Mouse (Mus musculus): ENCODE data around the gene Slc29a3. TPM values are rescaled to one million over a fixed set of nuclear protein-coding genes. Genes with fewer than 3 reads are reported as not detected.
"Not testable (repeated sequence)": the region's sequence is repeated elsewhere in the genome, so short reads cannot be mapped to it uniquely, and the experiment has no call there.

The Slc29a3 gene
- polyA plus RNA-seq, 1 experiment from 2014 or later: 4.3 TPM

DNA sequence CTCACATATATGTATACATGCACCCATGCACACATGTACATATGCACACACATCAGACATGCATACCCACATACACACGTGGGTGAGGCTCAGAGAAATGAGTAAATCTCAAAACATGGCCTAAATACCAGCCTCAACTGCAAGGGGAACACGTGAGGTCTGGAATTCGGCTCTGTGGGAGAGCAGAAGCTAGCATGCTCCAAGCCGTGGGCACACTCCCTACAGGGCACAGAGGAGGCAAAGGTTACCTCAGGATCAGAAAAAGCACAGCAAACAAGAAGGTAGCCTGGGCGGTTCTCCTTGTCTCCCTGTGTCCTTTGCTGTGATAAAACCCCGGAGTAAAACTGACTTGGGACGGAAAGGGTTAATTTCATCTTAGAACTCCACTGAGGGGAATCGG, 1.3 kb upstream of the Slc29a3 start:
- Histone ChIP-seq H3K4me3 (ENCODE audit: low read depth, low read length) (no peak overlapping the region), H3K9me3 (ENCODE audit: control insufficient read depth, low read length) (no peaks in the 10 kb centered on the region), H3K4me2 (no peak overlapping the region), H3K9ac (ENCODE audit: low read depth, low read length) (no peak overlapping the region), H3K27ac (ENCODE audit: low read depth, low read length) (no peak overlapping the region), H3K36me3 (ENCODE audit: control insufficient read depth, insufficient read depth, low read length) (no peaks in the 10 kb centered on the region), H3K27me3 (replicated peaks; ENCODE audit: control insufficient read depth, insufficient read depth, low read length) (no peaks in the 10 kb centered on the region; the same call in 1 of the 2 replicates), H3K4me1 (replicated peaks; ENCODE audit: control insufficient read depth, insufficient read depth, low read length) (peaks cover 4% of the 10 kb centered on the region; the same call in 1 of the 2 replicates)
- DNase-seq (ENCODE audit: low spot score) (no peak), ATAC-seq (replicated peaks; ENCODE audit: low FRiP score) (no peak)
- WGBS: 79% methylated on average over 8 of the region's 8 CpGs

DNA sequence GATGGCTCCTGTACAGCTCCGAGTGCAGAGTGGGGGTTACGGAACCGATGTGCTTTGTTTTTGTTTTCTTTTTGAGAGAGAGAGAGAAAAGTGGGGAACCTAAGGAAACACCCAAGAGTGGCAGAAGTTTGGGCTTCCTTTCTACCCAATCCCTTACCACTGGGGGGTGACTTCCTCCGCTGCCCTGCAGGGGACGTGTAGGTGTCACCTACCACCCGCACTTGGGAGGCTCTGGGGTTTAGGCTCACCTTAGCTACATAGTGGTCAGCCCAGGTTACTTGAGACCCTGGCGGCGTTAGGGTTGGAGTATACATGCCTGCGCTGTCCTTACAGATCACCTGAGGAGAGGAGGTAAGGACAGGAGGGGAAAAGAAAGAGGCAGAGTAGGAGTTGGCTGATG, 667 bp upstream of the Slc29a3 start:
- Histone ChIP-seq H3K9me3 (ENCODE audit: control insufficient read depth, low read length) (no peaks in the 10 kb centered on the region), H3K4me2 (peak overlapping the region; percentile 93), H3K36me3 (ENCODE audit: control insufficient read depth, insufficient read depth, low read length) (no peaks in the 10 kb centered on the region), H3K27ac (ENCODE audit: low read depth, low read length) (no peak overlapping the region), H3K4me3 (ENCODE audit: low read depth, low read length) (no peak overlapping the region; the same call in 1 of the 2 replicates), H3K27me3 (replicated peaks; ENCODE audit: control insufficient read depth, insufficient read depth, low read length) (no peaks in the 10 kb centered on the region; the same call in 1 of the 2 replicates), H3K9ac (ENCODE audit: low read depth, low read length) (peak overlapping the region; percentile 50), H3K4me1 (replicated peaks; ENCODE audit: control insufficient read depth, insufficient read depth, low read length) (peaks cover 4% of the 10 kb centered on the region; the same call in 1 of the 2 replicates)
- DNase-seq (ENCODE audit: low spot score): no peak
- WGBS: 67% methylated on average over 9 of the region's 9 CpGs
- ATAC-seq (replicated peaks; ENCODE audit: low FRiP score): no peak

DNA sequence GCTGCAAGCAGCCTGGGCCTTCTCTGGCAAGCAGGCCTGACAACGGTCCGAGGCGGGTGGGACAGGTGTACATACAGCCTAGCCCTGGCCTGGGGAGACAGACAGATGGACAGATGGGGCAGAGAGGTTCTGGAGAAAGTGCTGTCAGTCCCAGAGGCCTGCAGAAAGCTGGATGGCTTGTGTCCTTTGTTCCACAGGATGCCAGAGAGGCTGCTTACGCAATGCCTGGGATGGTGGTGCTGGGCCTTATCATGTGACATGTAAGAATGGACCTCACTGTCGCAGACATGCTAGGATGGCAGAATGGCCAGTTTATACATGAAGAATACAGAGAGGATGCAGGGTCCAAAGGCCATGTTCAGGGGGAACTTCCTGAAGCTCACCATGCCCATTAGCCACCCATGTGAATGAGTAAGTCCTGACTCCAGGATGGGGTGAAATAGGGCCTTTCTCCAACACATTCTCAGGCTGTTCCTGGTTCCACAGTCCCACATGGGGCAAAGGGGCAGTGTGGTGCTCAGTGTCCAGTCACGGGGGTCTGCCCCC, 4.9 kb downstream of the Slc29a3 start:
- Histone ChIP-seq H3K27me3 (replicated peaks; ENCODE audit: control insufficient read depth, insufficient read depth, low read length) (no peaks in the 10 kb centered on the region), H3K4me2 (no peak overlapping the region), H3K9ac (ENCODE audit: low read depth, low read length) (no peak overlapping the region), H3K9me3 (ENCODE audit: control insufficient read depth, low read length) (no peaks in the 10 kb centered on the region), H3K36me3 (ENCODE audit: control insufficient read depth, insufficient read depth, low read length) (no peaks in the 10 kb centered on the region; the same call in 1 of the 2 replicates), H3K4me1 (replicated peaks; ENCODE audit: control insufficient read depth, insufficient read depth, low read length) (0 out of 2 replicates have a peak, but pooled peaks cover 4% of the 10 kb centered on the region), H3K4me3 (ENCODE audit: low read depth, low read length) (no peak overlapping the region), H3K27ac (ENCODE audit: low read depth, low read length) (no peak overlapping the region)
- WGBS: 87% methylated on average over 6 of the region's 6 CpGs
- no peak for DNase-seq (ENCODE audit: low spot score)
- no peak for ATAC-seq (replicated peaks; ENCODE audit: low FRiP score)

DNA sequence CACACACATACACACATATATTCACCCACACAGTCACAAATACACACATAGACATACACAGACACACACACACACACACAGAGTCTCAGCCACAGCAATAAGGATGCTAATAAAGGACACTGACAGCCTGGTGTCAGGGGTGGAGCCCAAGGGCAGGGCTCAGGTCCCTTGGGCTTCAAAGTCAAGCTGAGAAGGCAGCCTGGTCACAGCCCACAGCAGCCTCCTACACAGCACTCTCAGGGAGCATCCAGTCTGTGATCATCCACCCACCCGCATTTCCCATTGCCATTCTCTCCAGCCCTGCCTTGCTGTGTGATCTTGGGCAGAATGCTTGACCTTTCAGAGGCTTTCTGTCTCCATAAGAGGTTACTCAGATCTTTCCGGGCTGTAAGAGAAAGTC, 6.1 kb downstream of the Slc29a3 start:
- WGBS: 74% methylated on average over 2 of the region's 2 CpGs
- H3K9ac ChIP-seq (ENCODE audit: low read depth, low read length): no peak overlapping the region
- no peaks in the 10 kb centered on the region for H3K27me3 ChIP-seq (replicated peaks; ENCODE audit: control insufficient read depth, insufficient read depth, low read length)
- no peaks in the 10 kb centered on the region; the same call in 1 of the 2 replicates for H3K36me3 ChIP-seq (ENCODE audit: control insufficient read depth, insufficient read depth, low read length)
- H3K4me1 ChIP-seq (replicated peaks; ENCODE audit: control insufficient read depth, insufficient read depth, low read length): no peaks in the 10 kb centered on the region
- DNase-seq (ENCODE audit: low spot score): no peak
- H3K27ac ChIP-seq (ENCODE audit: low read depth, low read length): no peak overlapping the region
- ATAC-seq (replicated peaks; ENCODE audit: low FRiP score): no peak
- H3K9me3 ChIP-seq (ENCODE audit: control insufficient read depth, low read length): no peaks in the 10 kb centered on the region
- no peak overlapping the region for H3K4me3 ChIP-seq (ENCODE audit: low read depth, low read length)
- H3K4me2 ChIP-seq: no peak overlapping the region

DNA sequence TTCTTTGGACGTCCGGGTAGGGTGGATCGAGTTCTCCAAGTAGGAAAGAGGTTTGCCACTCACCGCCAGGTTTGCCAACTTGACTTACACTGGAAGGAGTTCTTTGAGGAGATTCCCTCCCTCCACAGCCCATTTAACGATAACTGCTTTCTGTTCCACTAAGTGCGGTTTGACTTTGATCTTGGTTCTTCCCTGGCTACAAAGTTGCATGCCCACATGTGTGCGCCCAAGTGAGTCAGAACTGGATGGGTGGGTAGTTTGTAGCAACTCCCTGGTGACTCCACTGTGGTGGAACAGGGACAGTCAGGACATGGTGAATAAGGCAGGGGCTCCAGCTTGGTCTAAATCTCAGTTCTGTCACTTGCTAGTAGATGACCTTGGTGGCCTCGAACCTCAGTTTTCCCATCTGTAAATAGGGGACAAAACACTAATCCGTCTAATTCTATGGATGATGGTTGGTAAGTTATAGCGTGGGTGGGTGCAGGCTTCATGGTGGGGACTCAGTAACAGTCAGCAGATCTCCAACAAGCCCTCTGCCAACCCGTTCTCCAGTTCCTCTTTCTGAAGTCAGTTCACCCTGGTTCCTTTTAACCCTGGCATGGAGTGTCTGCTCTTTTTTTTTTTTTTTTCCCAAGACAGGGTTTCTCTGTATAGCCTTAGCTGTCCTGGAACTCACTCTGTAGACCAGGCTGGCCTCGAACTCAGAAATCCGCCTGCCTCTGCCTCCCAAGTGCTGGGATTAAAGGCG, 7.9 kb downstream of the Slc29a3 start:
- 86% methylated on average over 14 of the region's 14 CpGs for WGBS

DNA sequence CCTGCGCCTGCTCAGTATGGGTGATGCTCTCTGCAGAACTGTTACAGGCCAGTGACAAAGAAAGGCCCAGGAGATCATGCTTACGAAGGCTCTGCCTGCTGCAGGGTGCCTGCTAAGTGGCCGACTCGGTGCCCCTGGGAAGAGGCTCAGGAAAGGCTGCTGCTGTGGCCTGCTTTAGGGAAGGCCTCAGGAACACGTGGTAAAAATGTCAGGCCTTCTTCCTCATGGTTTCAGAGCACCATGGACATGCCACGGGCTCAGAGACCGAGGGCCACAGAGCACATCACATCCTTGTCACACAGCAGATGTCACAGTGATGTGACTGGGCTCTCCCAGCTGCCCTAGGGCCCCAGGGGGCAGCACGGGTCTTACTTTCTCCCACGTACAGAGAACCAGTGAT, 8.9 kb downstream of the Slc29a3 start:
- Histone ChIP-seq H3K9me3 (ENCODE audit: control insufficient read depth, low read length) (no peaks in the 10 kb centered on the region), H3K36me3 (ENCODE audit: control insufficient read depth, insufficient read depth, low read length) (no peaks in the 10 kb centered on the region; the same call in 1 of the 2 replicates), H3K4me2 (no peak overlapping the region), H3K4me1 (replicated peaks; ENCODE audit: control insufficient read depth, insufficient read depth, low read length) (no peaks in the 10 kb centered on the region), H3K27ac (ENCODE audit: low read depth, low read length) (no peak overlapping the region), H3K4me3 (ENCODE audit: low read depth, low read length) (no peak overlapping the region), H3K27me3 (replicated peaks; ENCODE audit: control insufficient read depth, insufficient read depth, low read length) (no peaks in the 10 kb centered on the region), H3K9ac (ENCODE audit: low read depth, low read length) (no peak overlapping the region)
- WGBS: 71% methylated on average over 9 of the region's 9 CpGs
- ATAC-seq (replicated peaks; ENCODE audit: low FRiP score) (no peak), DNase-seq (ENCODE audit: low spot score) (no peak)

More for the DNA sequence above, 7.9 kb downstream of the Slc29a3 start:
- no peaks in the 10 kb centered on the region for H3K27me3 ChIP-seq (replicated peaks; ENCODE audit: control insufficient read depth, insufficient read depth, low read length)
- ATAC-seq (replicated peaks; ENCODE audit: low FRiP score) (no peak), DNase-seq (ENCODE audit: low spot score) (no peak)
- no peaks in the 10 kb centered on the region for H3K4me1 ChIP-seq (replicated peaks; ENCODE audit: control insufficient read depth, insufficient read depth, low read length)
- no peaks in the 10 kb centered on the region; the same call in 1 of the 2 replicates for H3K36me3 ChIP-seq (ENCODE audit: control insufficient read depth, insufficient read depth, low read length)
- H3K9me3 ChIP-seq (ENCODE audit: control insufficient read depth, low read length): no peaks in the 10 kb centered on the region
- H3K9ac ChIP-seq (ENCODE audit: low read depth, low read length): no peak overlapping the region
- no peak overlapping the region for H3K4me3 ChIP-seq (ENCODE audit: low read depth, low read length)
- no peak overlapping the region for H3K4me2 ChIP-seq
- H3K27ac ChIP-seq (ENCODE audit: low read depth, low read length): no peak overlapping the region

DNA sequence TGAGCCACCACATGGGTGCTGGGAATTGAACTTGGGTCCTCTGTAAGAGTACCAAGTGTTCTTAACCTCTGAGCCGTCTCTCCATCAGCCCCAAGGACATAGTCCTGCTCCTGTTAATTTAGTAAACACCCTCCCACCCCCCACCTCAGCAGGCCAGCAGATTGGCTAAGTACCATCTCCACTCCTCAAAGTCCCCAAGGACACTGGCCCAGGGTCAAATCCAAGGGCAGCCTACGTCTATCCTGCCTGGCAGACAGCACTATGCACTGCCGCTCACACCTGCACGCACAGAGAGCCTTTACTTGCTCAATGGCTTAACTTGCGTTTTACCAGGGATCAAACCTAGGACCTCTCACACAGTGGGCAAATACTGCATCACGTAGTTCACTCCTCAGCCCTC, 9.7 kb downstream of the Slc29a3 start:
- H3K4me1 ChIP-seq (replicated peaks; ENCODE audit: control insufficient read depth, insufficient read depth, low read length): no peaks in the 10 kb centered on the region
- DNase-seq (ENCODE audit: low spot score) (no peak), ATAC-seq (replicated peaks; ENCODE audit: low FRiP score) (no peak)
- whole genome bisulfite sequencing: 84% methylated on average over 6 of the region's 6 CpGs
- H3K27me3 ChIP-seq (replicated peaks; ENCODE audit: control insufficient read depth, insufficient read depth, low read length): no peaks in the 10 kb centered on the region
- no peak overlapping the region for H3K9ac ChIP-seq (ENCODE audit: low read depth, low read length)
- H3K27ac ChIP-seq (ENCODE audit: low read depth, low read length): no peak overlapping the region
- no peaks in the 10 kb centered on the region for H3K9me3 ChIP-seq (ENCODE audit: control insufficient read depth, low read length)
- no peak overlapping the region for H3K4me3 ChIP-seq (ENCODE audit: low read depth, low read length)
- no peaks in the 10 kb centered on the region; the same call in 1 of the 2 replicates for H3K36me3 ChIP-seq (ENCODE audit: control insufficient read depth, insufficient read depth, low read length)
- H3K4me2 ChIP-seq: no peak overlapping the region

DNA sequence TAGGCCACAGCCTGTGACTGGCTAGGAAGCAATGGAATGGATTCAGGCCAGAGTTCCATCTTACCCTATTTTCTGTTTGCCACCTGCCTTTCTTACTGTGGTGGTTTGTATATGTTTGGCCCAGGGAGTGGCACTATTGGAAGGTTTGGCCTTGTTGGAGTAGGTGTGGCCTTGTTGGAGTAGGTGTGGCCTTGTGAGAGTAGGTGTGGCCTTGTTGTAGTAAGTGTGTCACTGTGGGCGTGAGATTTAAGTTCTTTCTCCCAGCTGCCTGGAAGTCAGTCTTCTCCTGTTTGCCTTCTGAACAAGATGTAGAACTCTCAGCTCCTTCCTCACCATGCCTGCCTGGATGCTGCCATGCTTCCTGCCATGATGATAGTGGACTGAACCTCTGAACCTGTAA, 10.3 kb downstream of the Slc29a3 start:
- H3K9me3 ChIP-seq (ENCODE audit: control insufficient read depth, low read length); DNase-seq (ENCODE audit: low spot score); H3K27me3 ChIP-seq (replicated peaks; ENCODE audit: control insufficient read depth, insufficient read depth, low read length); H3K9ac ChIP-seq (ENCODE audit: low read depth, low read length); H3K36me3 ChIP-seq (ENCODE audit: control insufficient read depth, insufficient read depth, low read length); H3K4me1 ChIP-seq (replicated peaks; ENCODE audit: control insufficient read depth, insufficient read depth, low read length); ATAC-seq (replicated peaks; ENCODE audit: low FRiP score); H3K4me3 ChIP-seq (ENCODE audit: low read depth, low read length); H3K4me2 ChIP-seq; H3K27ac ChIP-seq (ENCODE audit: low read depth, low read length): not testable (repeated sequence)
- 95% methylated on average over 1 of the region's 1 CpGs for WGBS

DNA sequence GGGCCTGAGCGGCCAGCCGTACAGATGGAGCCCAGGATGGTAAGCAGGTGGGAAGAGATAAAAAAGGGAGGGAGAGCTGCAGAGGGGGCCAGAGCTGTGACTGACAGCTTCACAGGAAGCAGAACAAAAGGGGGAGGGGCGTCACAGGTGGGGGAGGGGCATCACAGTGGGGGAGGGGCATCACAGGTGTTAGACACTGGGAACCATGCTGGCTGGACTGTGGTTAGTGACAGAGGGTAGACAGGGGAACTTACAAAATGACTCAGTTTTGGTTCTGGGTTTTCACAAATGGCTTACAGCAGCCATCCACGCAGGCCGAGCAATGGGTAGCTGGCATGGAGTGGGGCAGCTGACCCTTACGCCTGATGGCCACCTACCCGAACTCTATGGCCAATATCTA, 11.2 kb downstream of the Slc29a3 start:
- WGBS: 69% methylated on average over 7 of the region's 7 CpGs
- Histone ChIP-seq H3K9ac (ENCODE audit: low read depth, low read length) (no peak overlapping the region), H3K36me3 (ENCODE audit: control insufficient read depth, insufficient read depth, low read length) (no peaks in the 10 kb centered on the region; the same call in 1 of the 2 replicates), H3K4me3 (ENCODE audit: low read depth, low read length) (no peak overlapping the region), H3K4me1 (replicated peaks; ENCODE audit: control insufficient read depth, insufficient read depth, low read length) (no peaks in the 10 kb centered on the region), H3K27ac (ENCODE audit: low read depth, low read length) (no peak overlapping the region), H3K9me3 (ENCODE audit: control insufficient read depth, low read length) (no peaks in the 10 kb centered on the region), H3K4me2 (no peak overlapping the region), H3K27me3 (replicated peaks; ENCODE audit: control insufficient read depth, insufficient read depth, low read length) (no peaks in the 10 kb centered on the region)
- DNase-seq (ENCODE audit: low spot score) (no peak), ATAC-seq (replicated peaks; ENCODE audit: low FRiP score) (no peak)
